Mouse (Mus musculus) embryonic facial prominence, embryonic 10.5 days (tissue): Measurements from ENCODE around the gene Mex3b. TPM values are rescaled to one million over a fixed set of nuclear protein-coding genes. Genes with fewer than 3 reads are reported as not detected.

Source experiments
- DNase-seq: peaks from one replicate; pipeline ENCODE4 v3.0.0-alpha.2; 2017; ENCODE audit warnings: low spot score
- H3K27ac ChIP-seq: fragments of 300-500 bp; sonication (generic); replicated peaks from 2 replicates; pipeline ENCODE4 v1.5.1; 2016; ENCODE audit warnings: mild to moderate bottlenecking
- H3K27me3 ChIP-seq: fragments of 300-500 bp; sonication (generic); replicated peaks from 2 replicates; pipeline ENCODE4 v1.6.1; 2016; ENCODE audit warnings: low read depth, mild to moderate bottlenecking; ENCODE audit not compliant: poor library complexity, severe bottlenecking
- H3K36me3 ChIP-seq: fragments of 300-500 bp; sonication (generic); replicated peaks from 2 replicates; pipeline ENCODE4 v1.6.1; 2016; ENCODE audit warnings: mild to moderate bottlenecking, moderate library complexity
- H3K4me1 ChIP-seq: fragments of 300-500 bp; sonication (generic); 2 replicates; pipeline ENCODE4 v1.6.1; 2016
- H3K4me3 ChIP-seq: fragments of 300-500 bp; sonication (generic); 2 replicates; pipeline ENCODE4 v1.5.1; 2016; ENCODE audit warnings: mild to moderate bottlenecking, moderate library complexity
- H3K9me3 ChIP-seq: fragments of 300-500 bp; sonication (generic); 2 replicates; pipeline ENCODE4 v1.6.1; 2016; ENCODE audit warnings: mild to moderate bottlenecking
- WGBS: fragments of 180-500 bp; shearing (Covaris S2); methylation state at CpG from one replicate; pipeline ENCODE4 v1.1.7; 2016; 5-methylcytosine and 5-hydroxymethylcytosine counted together
- polyA plus RNA-seq: library from polyadenylated mRNA; unstranded; fragments of >200 nt; fragmentation: Nextera tagmentation; extraction: Ambion mirVana; gene quantifications from 2 replicates; pipeline ENCODE4 v1.2.1, GENCODE M21; 2016

The Mex3b gene
- polyA plus RNA-seq, 1 experiment from 2014 or later: 30.1 TPM

DNA sequence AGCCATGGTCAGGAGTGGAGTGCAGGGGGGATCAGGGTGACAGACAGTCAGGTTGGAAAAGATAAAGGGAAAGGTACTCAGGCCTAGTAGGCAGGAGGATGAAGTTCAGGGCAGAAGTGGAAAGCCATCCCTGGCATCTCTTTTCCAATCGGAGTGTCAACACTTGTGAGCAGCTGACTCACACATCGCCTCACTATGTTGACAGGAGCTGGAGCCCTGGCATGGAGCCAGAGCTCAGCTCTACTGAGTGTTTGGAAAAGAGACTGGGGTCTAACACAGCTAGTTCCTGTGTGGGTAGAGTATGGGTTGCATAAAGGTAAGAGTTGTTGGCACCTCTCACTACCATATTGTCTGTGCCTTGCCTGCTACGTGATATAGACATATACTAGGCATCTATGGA is 38.4 kb downstream of the Mex3b start:
- Histone ChIP-seq H3K9me3 (no peaks in the 10 kb centered on the region), H3K36me3 (no peaks in the 10 kb centered on the region), H3K4me1 (no peaks in the 10 kb centered on the region), H3K27me3 (no peaks in the 10 kb centered on the region), H3K4me3 (no peak overlapping the region), H3K27ac (no peak overlapping the region)
- 92% methylated on average over 3 of the region's 3 CpGs for WGBS
- DNase-seq: no peak

DNA sequence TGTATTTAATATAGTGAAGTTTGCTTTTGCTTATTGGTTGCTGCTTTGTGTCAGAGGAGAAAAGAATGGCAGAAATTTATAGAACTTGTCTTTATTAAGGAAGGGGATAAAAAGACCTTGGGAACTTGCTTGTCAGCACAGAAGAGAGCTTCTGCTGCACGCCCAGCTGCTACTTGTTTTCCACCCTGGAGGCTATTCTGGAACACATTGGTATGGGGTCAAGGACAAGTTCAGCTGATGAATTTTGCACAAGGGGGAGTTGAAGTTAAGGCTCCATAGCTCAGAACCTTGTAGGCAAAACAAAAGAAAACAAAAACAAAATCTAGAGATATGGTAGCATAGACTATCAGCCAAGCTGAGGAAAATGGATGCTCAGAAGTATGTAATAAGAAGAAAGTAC is 39.9 kb downstream of the Mex3b start:
- Histone ChIP-seq H3K9me3 (no peaks in the 10 kb centered on the region), H3K27ac (no peak overlapping the region), H3K36me3 (no peaks in the 10 kb centered on the region), H3K27me3 (no peaks in the 10 kb centered on the region), H3K4me3 (no peak overlapping the region), H3K4me1 (no peaks in the 10 kb centered on the region)
- no peak for DNase-seq
- 65% methylated on average over 1 of the region's 1 CpGs for WGBS

GRCm38 (mm10) chr7:82910536-82911384 is 43.6 kb downstream of the Mex3b start:
- Histone ChIP-seq H3K36me3 (no peaks in the 10 kb centered on the region), H3K9me3 (no peaks in the 10 kb centered on the region), H3K27ac (no peak overlapping the region), H3K27me3 (no peaks in the 10 kb centered on the region), H3K4me3 (no peak overlapping the region), H3K4me1 (no peaks in the 10 kb centered on the region)
- 70% methylated on average over 10 of the region's 10 CpGs for WGBS
- DNase-seq: no peak

- Histone ChIP-seq H3K4me3 (no peak overlapping the region), H3K27ac (no peak overlapping the region), H3K27me3 (no peaks in the 10 kb centered on the region), H3K36me3 (no peaks in the 10 kb centered on the region), H3K9me3 (no peaks in the 10 kb centered on the region), H3K4me1 (no peaks in the 10 kb centered on the region)
- DNase-seq: no peak
- 89% methylated on average over 10 of the region's 10 CpGs for WGBS
Observed at GRCm38 (mm10) chr7:82911501-82911900, 44.4 kb downstream of the Mex3b start.

DNA sequence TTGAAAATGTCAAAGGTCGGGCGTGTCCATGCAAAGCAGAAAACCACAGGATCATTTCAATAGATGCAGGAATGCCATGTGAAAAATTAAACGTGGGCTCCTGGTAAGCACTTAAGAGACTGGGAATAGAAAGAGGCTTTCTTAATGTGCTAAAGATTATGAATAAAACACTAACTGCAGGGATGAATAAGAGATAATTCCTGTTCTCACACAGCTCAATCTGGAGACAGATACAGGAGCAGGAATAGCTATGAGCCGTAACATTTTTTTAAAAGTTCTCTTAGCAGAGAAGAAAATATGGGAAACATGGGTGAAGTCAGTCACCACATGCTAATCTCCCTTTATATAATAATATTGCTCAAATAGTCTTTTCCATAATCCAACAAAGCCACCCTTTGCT is 47.2 kb downstream of the Mex3b start:
- H3K36me3 ChIP-seq: no peaks in the 10 kb centered on the region
- no peak overlapping the region for H3K4me3 ChIP-seq
- H3K27me3 ChIP-seq: no peaks in the 10 kb centered on the region
- no peak for DNase-seq
- H3K9me3 ChIP-seq: peaks cover 9% of the 10 kb centered on the region
- no peaks in the 10 kb centered on the region for H3K4me1 ChIP-seq
- 82% methylated on average over 4 of the region's 4 CpGs for WGBS
- no peak overlapping the region for H3K27ac ChIP-seq

Other genes starting within 250 kb of the Mex3b start
- 3.8 and 6.3 TPM in 2 replicates for gene Saxo2, start 218.8 kb upstream of the Mex3b start, polyA plus RNA-seq
- 23.1 and 24.0 TPM in 2 replicates for gene Efl1, start 218.7 kb upstream of the Mex3b start, polyA plus RNA-seq